Mouse (Mus musculus) left cerebral cortex, adult 9 months (tissue): ENCODE measurements around the gene Spint1.
A peak's percentile ranks its signal among the peaks of the same experiment; 100 is the strongest.

ENCODE experiments used
- DNase-seq, 2 experiments: peaks; one replicate each; pipeline ENCODE4 v3.0.0; 2022; ENCODE audit warnings: low spot score in 2 of 2

Gene Spint1

DNA sequence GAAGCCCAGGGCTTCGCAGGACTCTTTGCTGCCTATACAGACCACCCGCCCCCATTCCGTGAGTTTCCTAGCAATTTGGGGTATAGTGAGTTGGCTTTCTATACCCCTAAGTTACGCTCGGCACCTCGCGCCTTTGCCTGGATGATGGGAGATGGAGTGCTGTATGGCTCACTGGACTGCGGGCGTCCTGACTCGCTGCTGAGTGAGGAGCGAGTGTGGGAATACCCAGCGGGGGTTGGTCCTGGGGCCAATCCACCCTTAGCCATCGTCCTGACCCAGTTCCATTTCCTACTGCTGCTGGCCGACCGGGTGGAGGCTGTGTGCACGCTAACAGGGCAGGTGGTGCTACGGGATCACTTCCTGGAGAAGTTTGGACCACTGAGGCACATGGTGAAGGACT is 56.1 kb downstream of the Spint1 start:
- DNase-seq, result no peak

DNA sequence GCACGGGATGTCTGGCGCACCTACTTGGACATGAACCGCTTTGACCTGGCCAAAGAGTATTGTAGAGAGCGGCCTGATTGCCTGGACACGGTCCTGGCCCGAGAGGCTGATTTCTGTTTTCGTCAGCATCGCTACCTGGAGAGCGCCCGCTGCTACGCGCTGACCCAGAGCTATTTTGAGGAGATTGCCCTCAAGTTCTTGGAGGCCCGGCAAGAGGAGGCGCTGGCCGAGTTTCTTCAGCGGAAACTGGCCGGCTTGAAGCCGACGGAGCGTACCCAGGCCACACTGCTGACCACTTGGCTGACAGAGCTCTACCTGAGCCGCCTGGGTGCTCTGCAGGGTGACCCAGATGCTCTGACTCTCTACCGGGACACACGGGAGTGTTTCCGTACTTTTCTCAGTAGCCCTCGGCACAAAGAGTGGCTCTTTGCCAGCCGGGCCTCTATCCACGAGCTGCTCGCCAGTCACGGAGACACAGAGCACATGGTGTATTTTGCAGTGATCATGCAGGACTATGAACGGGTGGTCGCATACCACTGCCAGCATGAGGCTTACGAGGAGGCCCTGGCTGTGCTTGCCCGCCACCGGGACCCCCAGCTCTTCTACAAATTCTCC is 56.7 kb downstream of the Spint1 start:
- DNase-seq, result no peak

DNA sequence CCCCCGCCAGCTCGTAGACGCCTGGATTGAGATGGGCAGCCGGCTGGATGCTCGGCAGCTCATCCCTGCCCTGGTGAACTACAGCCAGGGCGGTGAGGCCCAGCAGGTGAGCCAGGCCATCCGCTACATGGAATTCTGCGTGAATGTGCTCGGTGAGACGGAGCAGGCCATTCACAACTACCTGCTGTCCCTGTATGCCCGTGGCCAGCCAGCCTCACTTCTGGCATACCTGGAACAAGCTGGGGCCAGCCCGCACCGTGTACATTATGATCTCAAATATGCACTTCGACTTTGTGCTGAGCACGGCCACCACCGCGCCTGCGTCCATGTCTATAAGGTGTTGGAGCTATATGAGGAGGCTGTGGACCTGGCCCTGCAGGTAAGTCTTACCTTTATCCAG is 57.2 kb downstream of the Spint1 start:
- no peak for DNase-seq

GRCm38 (mm10) chr2:119296756-119297155 is 59.6 kb downstream of the Spint1 start:
- no peak for DNase-seq

- DNase-seq, result no peak
Measured at GRCm38 (mm10) chr2:119297506-119297905, 60.3 kb downstream of the Spint1 start.

DNA sequence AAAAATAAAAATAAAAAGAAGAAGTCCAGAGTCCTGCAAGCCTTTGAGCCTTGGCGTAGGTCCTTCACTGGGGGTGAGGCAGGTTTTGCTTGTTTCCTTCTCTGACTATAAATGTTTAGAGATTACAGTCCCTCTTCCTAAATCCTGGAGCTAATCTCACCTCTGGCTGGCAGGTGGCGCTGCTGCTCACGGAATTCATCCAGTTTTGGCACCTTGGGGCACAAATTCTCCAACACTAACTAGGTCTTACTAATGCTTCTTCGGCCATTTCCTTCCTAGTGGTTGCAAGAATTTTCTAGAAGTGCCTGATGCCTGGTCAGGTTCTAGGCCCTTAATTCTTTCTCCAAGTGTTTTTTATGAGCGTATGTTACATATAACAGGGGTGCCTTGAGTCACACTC is 61.2 kb downstream of the Spint1 start:
- peak in 1 of 2 experiments; percentile 62 for DNase-seq

DNA sequence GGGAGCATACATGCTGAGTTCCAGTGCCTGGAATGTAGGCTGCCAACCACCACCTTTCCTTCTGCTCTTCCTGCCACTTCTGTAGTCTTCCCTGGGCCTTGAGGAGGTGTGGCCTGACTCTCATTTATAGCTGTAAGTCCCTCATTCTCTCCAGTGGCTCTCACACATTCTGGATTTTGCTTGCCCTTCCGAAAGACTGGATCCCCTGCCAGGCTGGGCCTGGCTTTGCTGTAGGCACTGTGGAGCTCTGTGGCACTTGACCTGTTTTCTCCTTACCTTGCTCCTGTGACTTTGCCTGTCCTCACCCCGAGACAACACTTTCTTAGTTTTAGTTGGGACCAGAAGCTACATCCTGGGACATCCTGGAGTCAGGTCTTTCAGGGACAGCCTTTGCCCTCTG is 61.7 kb downstream of the Spint1 start:
- no peak for DNase-seq
